Mouse (Mus musculus): ENCODE results near the gene Ggt1. TPM values are rescaled to one million over a fixed set of nuclear protein-coding genes. Genes with fewer than 3 reads are reported as not detected.

Ggt1 gene
- polyA plus RNA-seq, 1 experiment from 2014 or later: 2.0 TPM

DNA sequence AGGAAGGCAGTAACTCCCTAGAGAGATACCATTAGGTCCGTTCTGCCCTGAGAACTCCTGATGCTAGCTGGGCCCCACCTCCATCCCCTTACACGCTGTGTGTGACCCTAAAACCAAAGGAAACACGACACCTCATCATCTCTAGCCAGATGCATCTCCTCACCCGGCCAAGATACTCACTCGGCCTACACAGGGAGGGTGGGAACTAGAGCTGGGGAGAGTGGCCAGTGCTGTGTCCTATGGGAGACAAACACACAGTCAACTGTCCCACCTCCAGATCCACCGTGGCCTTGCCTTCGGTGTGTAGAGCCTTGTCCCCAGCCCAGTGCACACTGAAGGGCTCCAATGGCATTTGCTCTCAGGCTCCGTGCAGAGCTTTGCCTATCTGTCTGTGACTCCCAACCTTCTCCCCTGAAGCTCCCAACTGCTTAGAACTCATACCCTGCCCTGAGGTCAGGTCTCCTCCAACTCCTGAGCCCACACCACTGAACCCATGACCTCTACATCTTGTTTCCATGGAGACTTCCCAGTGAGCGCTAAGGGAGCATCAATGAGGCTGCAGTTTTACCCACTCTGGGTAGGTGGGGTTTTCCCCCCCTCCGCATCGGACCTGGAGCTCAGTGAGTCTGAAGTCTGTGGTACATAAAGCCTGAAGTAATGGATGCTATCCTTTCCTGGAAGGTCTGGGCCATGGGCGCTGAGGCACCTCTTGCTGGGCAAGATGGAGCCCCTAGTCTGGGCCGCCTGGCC is 8.5 kb upstream of the Ggt1 start:
- Histone ChIP-seq H3K9me3 (no peaks in the 10 kb centered on the region), H3K27ac (no peak overlapping the region), H3K27me3 (no peaks in the 10 kb centered on the region), H3K4me2 (no peak overlapping the region), H3K9ac (no peak overlapping the region), H3K4me1 (peaks cover 31% of the 10 kb centered on the region), H3K36me3 (no peaks in the 10 kb centered on the region), H3K4me3 (no peak overlapping the region)
- no peak for ATAC-seq (ENCODE audit: borderline replicate concordance, extremely low read depth, low FRiP score, low TSS enrichment)
- 63% methylated on average over 13 of the region's 13 CpGs for WGBS

DNA sequence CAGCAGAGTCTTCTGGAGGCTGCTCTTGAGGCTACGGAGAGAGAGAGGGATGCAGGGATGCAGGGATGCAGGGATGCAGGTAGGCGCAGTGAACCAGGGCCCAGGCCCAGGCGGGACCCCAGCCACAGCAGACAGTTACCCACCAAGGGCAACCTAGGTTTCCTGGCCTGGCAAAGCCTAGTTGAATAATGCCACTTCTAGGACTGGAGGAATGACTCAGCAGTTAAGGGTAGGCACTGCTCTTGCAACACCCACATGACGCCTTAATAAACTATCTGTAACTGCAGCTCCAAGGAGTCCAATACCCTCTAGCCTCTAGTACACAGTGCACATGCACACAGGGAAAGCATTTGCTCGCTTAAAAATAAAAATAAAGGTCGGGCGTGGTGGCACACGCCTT is 7.3 kb upstream of the Ggt1 start:
- Histone ChIP-seq H3K4me3 (no peak overlapping the region), H3K4me1 (peaks cover 32% of the 10 kb centered on the region), H3K4me2 (no peak overlapping the region), H3K27me3 (peaks cover 3% of the 10 kb centered on the region; the same call in 1 of the 2 replicates), H3K9ac (no peak overlapping the region), H3K36me3 (no peaks in the 10 kb centered on the region), H3K9me3 (no peaks in the 10 kb centered on the region), H3K27ac (no peak overlapping the region)
- no peak for ATAC-seq (ENCODE audit: borderline replicate concordance, extremely low read depth, low FRiP score, low TSS enrichment)
- WGBS: 90% methylated on average over 8 of the region's 8 CpGs

DNA sequence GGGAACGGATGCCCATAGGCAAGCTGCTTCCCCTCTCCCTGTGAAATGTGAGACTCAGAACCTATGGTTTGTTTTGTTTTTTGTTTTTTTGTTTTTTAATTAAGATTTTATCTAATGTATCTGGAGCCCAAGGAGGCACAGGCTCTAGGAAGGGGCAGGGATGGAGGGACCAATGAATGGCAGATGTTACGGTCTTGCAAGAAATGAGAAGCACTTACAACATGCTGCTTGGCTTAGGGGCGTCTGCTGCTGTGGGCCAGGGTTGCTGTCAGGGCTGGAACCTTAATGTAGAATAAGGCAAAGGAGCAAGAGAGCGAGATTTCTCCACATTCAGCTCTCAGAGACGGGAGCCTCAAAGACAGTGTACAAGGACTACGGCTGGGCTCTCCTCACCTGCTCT is 5.8 kb upstream of the Ggt1 start:
- ATAC-seq (ENCODE audit: borderline replicate concordance, extremely low read depth, low FRiP score, low TSS enrichment): no peak
- 59% methylated on average over 6 of the region's 6 CpGs for WGBS
- Histone ChIP-seq H3K4me2 (no peak overlapping the region), H3K4me1 (peaks cover 46% of the 10 kb centered on the region), H3K4me3 (no peak overlapping the region), H3K27ac (0 out of 2 replicates have a peak overlapping the region, but pooled peaks have one; percentile 21), H3K27me3 (peaks cover 17% of the 10 kb centered on the region), H3K9me3 (no peaks in the 10 kb centered on the region), H3K36me3 (no peaks in the 10 kb centered on the region), H3K9ac (no peak overlapping the region)

DNA sequence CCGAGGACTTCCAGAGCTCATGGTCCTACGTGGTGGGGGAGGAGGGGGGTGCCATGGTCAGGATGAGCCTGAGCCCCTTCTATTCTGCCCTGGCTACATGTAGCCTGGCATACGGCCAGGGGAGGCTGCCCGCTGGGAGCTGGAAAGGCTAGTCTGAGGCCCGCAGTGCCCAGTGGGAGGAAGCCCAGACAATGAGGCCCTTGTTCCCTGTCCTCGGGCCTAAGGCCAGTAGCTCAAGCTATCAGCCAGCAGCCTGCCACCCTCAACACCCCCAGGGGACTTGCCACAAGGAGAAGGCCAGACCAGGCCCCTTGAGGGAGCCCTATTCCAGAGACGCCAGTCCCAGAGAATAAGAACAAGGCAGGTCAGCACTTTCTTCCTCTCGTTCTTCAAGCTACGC is 5.4 kb upstream of the Ggt1 start:
- WGBS: 38% methylated on average over 9 of the region's 9 CpGs
- Histone ChIP-seq H3K4me3 (no peak overlapping the region), H3K4me1 (peaks cover 43% of the 10 kb centered on the region), H3K9me3 (no peaks in the 10 kb centered on the region), H3K36me3 (no peaks in the 10 kb centered on the region), H3K27me3 (peaks cover 22% of the 10 kb centered on the region), H3K4me2 (0 out of 2 replicates have a peak overlapping the region, but pooled peaks have one; percentile 4), H3K27ac (peak overlapping the region; percentile 63), H3K9ac (no peak overlapping the region)
- 0 out of 2 replicates have a peak, but pooled peaks have one; percentile 15 for ATAC-seq (ENCODE audit: borderline replicate concordance, extremely low read depth, low FRiP score, low TSS enrichment)

DNA sequence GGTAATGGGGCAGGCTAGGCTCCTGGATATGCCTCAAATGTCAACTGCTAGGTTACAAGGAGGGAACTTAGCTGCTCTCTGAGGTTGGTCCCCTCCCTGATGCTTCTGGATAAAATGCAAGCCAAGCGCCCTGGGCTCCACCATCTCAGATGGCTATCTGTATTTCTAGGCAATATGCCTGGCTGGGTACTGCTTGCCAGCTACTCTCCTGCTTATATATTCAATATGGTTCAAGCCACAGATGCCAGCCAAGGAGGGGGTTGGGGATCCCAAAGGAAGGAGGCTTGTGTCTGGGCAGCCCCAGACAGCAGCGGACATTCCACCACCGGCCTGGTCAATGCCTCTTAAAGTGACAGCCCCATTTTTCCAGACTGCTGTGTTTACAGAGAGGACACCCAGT is 2.9 kb upstream of the Ggt1 start:
- Histone ChIP-seq H3K27me3 (peaks cover 30% of the 10 kb centered on the region), H3K27ac (no peak overlapping the region), H3K9me3 (no peaks in the 10 kb centered on the region), H3K4me2 (no peak overlapping the region), H3K36me3 (no peaks in the 10 kb centered on the region), H3K4me1 (peaks cover 28% of the 10 kb centered on the region), H3K9ac (no peak overlapping the region), H3K4me3 (no peak overlapping the region)
- ATAC-seq (ENCODE audit: borderline replicate concordance, extremely low read depth, low FRiP score, low TSS enrichment): no peak
- WGBS: 37% methylated on average over 3 of the region's 3 CpGs

DNA sequence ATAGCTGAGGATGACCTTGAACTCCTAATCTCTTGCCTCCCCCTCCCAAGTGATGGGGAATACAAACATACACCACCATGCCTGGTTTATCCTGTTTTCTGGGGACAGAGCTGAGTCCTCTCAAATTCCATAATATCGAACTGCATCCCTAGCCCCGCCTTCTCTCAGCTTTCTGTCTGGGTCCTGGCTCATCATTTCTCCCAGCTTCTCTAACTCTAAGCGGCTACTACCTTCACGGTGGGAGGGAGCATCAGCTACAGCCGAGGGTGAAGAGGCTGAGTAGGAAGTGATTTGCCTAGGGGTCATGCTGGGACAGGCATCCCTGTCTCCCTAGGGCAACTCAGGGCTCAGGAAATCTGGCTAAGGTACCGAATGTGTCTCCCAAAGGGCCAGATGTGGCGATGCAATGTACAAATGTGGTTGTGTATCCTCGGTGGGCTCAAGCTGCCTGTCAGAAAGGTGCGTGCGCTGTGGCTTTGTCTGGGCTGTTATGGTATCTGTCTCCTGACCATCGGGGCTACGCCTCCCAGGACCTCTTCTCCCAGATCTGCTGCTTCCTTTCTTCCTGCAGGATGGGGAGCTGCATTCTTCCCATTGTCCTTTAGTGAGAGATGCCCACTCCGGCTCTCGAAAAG is 2.2 kb upstream of the Ggt1 start:
- peak overlapping the region; percentile 53 for H3K4me3 ChIP-seq
- no peak overlapping the region for H3K9ac ChIP-seq
- H3K27me3 ChIP-seq: peaks cover 30% of the 10 kb centered on the region
- H3K36me3 ChIP-seq: no peaks in the 10 kb centered on the region
- no peak overlapping the region for H3K27ac ChIP-seq
- no peaks in the 10 kb centered on the region for H3K9me3 ChIP-seq
- peak overlapping the region; percentile 99 for H3K4me2 ChIP-seq
- peaks cover 28% of the 10 kb centered on the region for H3K4me1 ChIP-seq
- ATAC-seq (ENCODE audit: borderline replicate concordance, extremely low read depth, low FRiP score, low TSS enrichment): no peak
- WGBS: 3% methylated on average over 14 of the region's 14 CpGs

DNA sequence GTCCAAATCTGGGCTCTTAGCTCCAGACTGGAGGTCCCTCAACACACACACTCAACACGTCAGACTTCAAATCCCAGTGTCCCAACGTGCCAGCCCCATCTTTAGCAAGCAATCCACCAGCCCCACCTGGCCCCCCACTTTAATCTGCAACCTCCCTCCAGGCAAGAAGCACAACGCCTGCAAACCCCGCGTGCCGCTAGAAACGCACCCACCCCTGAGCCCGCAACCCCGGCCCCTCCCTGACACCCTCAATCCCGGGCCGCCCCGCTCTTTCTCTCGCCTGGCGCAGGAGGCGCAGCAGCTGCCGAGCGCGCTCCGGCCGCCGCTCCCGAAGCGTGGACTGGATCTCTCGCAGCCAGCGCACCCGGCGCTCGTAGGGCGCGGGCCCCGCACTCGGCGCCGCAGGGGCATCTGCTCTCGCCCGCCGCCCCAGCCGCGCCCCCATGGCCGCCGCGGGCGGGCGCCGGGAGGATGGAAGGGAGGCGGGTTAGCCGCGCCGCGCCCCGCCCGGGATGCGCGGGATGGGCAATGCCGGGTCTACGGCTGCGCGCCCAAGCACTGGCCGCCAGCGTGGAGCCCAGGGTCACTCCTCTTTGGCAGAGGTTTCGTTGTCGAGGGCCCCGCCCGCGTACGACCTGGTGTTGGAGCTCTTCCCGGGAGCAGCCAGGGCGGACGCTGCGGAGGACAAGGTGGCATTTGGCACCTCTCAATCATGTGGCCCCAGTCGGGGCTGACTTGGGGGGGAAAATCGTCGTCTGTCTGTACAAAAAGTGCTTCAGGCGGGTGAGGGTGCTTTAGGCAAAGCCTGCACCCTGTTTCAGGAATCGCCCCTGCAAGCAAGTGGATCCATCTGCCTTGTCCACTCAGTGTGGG is 1.5 kb upstream of the Ggt1 start, which contains the start of gene Lrrc75b:
Gene Lrrc75b (minus strand): TSS at position 655 of the 873 bp plus-strand sequence.
- H3K27me3 ChIP-seq: peaks cover 30% of the 10 kb centered on the region
- H3K4me2 ChIP-seq: peak within 1 kb of the TSS; percentile 99
- WGBS: under 1% methylated on average over 75 of the region's 75 CpGs
- H3K27ac ChIP-seq: no peak within 1 kb of the TSS
- H3K36me3 ChIP-seq: no peaks in the 10 kb centered on the region
- H3K4me1 ChIP-seq: peaks cover 28% of the 10 kb centered on the region
- H3K9ac ChIP-seq: peak within 1 kb of the TSS; percentile 38
- H3K4me3 ChIP-seq: peak within 1 kb of the TSS; percentile 53
- H3K9me3 ChIP-seq: no peaks in the 10 kb centered on the region
- ATAC-seq (ENCODE audit: borderline replicate concordance, extremely low read depth, low FRiP score, low TSS enrichment): peak; percentile 29; the same call in 1 of the 2 replicates

DNA sequence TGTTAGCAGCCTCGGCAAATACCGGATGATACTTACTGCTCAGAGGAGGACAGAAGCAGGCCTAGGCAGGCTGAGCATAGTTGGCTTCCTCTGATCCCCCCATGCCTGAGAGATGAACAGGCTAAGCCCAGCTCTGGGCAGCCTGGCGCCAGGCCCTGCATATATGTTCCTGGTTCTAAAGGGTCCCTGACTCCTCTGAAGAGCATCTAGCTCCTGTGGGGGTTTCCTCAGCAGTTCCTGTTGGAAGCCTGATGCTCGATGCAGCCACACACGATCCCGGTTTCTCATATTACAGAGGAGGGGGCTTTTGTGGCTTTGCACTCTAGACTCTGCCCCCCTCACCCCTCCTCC is 880 bp upstream of the Ggt1 start:
- Histone ChIP-seq H3K4me2 (peak overlapping the region; percentile 99), H3K9me3 (no peaks in the 10 kb centered on the region), H3K4me1 (peaks cover 28% of the 10 kb centered on the region), H3K9ac (no peak overlapping the region), H3K36me3 (no peaks in the 10 kb centered on the region), H3K4me3 (peak overlapping the region; percentile 53), H3K27ac (no peak overlapping the region), H3K27me3 (peaks cover 30% of the 10 kb centered on the region)
- no peak for ATAC-seq (ENCODE audit: borderline replicate concordance, extremely low read depth, low FRiP score, low TSS enrichment)
- WGBS: 18% methylated on average over 6 of the region's 6 CpGs

DNA sequence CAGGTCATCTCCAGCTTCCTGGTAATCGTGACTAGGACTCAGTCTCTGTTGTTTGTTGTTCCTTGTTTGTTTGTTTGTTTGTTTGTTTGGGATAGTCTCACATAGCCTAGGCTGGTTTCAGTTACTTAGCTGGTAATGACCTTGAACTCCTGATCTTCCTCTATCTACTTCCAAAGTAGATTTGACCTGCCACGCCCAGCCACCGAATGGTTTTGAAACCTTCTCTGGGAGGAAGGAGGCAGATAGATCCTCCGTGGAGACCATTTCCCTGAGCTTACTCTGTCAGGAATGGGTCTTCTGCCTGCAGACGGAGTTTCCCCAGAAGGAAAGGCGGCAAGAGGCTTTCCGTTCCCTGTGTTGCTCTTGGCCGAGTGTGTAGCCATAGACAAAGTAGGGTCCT is 1.2 kb downstream of the Ggt1 start:
- WGBS: 73% methylated on average over 8 of the region's 8 CpGs
- no peak overlapping the region for H3K4me3 ChIP-seq
- ATAC-seq (ENCODE audit: borderline replicate concordance, extremely low read depth, low FRiP score, low TSS enrichment): no peak

DNA sequence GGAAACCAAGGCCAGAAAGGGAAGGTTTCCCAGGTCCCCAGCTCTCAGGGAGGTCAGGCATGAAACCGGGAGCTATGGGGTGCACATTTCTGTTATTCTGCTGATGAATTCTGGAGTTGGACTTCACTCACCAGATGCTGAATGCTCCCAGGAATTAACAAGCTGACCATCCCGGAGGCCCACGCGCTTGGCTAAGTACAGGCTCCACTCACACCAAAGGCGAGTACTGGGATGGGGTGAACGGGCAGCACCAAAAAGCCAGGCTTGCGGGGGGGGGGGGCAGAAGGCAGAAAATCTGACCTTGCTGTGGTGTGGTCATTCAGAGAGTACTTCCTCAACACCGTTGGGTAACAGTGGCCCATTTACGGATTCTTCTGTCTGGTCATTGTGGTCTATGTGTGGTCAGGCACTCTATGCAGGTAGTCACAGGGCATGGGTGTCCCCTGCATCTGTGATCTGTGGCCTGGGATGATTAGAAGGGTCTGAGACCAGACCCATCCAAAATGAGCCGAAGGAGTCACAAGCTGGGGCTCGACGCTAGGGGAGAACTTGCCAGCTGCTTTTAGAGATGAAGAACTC is 3.4 kb downstream of the Ggt1 start:
- Histone ChIP-seq H3K36me3 (no peaks in the 10 kb centered on the region), H3K27ac (no peak overlapping the region), H3K4me1 (peaks cover 7% of the 10 kb centered on the region), H3K27me3 (peaks cover 21% of the 10 kb centered on the region), H3K9ac (no peak overlapping the region), H3K4me3 (no peak overlapping the region), H3K4me2 (no peak overlapping the region), H3K9me3 (no peaks in the 10 kb centered on the region)
- WGBS: 85% methylated on average over 12 of the region's 12 CpGs
- ATAC-seq (ENCODE audit: borderline replicate concordance, extremely low read depth, low FRiP score, low TSS enrichment): no peak

More for the DNA sequence above, 1.2 kb downstream of the Ggt1 start:
- Histone ChIP-seq H3K27ac (no peak overlapping the region), H3K4me1 (peaks cover 17% of the 10 kb centered on the region), H3K4me2 (no peak overlapping the region), H3K9me3 (no peaks in the 10 kb centered on the region), H3K27me3 (peaks cover 30% of the 10 kb centered on the region), H3K9ac (no peak overlapping the region), H3K36me3 (no peaks in the 10 kb centered on the region)

DNA sequence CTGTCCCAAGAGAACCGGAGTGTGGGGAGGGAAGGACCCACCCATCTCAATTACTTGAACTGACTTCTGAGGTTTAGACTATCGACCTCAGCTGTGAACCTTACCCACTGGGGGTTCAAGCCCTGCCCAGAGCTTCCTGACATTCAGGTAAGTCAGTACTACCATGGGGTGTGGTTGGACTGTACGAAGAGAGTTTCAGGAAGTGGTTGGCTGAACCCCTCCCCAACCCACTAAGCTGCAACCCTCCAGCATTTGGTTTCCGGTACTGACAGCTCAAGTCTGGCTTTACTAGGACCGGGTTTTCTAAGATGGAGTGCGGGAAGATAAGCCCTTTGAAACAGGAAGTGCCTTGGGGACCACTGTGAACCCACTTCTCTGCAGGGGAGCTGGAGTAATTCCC is 4.0 kb downstream of the Ggt1 start:
- H3K4me3 ChIP-seq: no peak overlapping the region

More for the DNA sequence above, 4.0 kb downstream of the Ggt1 start:
- no peaks in the 10 kb centered on the region for H3K9me3 ChIP-seq
- H3K27me3 ChIP-seq: peaks cover 14% of the 10 kb centered on the region
- WGBS: 55% methylated on average over 6 of the region's 6 CpGs
- peaks cover 1% of the 10 kb centered on the region; the same call in 1 of the 2 replicates for H3K4me1 ChIP-seq
- no peaks in the 10 kb centered on the region for H3K36me3 ChIP-seq
- no peak overlapping the region for H3K9ac ChIP-seq
- H3K4me2 ChIP-seq: no peak overlapping the region
- H3K27ac ChIP-seq: no peak overlapping the region
- no peak for ATAC-seq (ENCODE audit: borderline replicate concordance, extremely low read depth, low FRiP score, low TSS enrichment)
